Mouse (Mus musculus) myocyte (in vitro differentiated cells): ENCODE results near the gene Prr23a1.

ENCODE experiments used
- MAX ChIP-seq: IDR thresholded peaks from one replicate; pipeline ENCODE4 v1.6.1; 2011; ENCODE audit warnings: low read depth, mild to moderate bottlenecking, control low read depth
- MYOG ChIP-seq, 3 experiments: IDR thresholded peaks; one replicate each; pipeline ENCODE4 v1.6.1; 2011; ENCODE audit warnings: control low read depth in 2 of 3, low read depth in 2 of 3, mild to moderate bottlenecking in 2 of 3; ENCODE audit not compliant: insufficient read length in 2 of 3, control insufficient read depth in 1 of 3, insufficient read depth in 1 of 3
- POLR2A ChIP-seq: IDR thresholded peaks from one replicate; pipeline ENCODE4 v1.6.1; 2011; ENCODE audit warnings: low read depth, mild to moderate bottlenecking, control low read depth, moderate library complexity; ENCODE audit not compliant: insufficient read length
- POLR2AphosphoS2 ChIP-seq: IDR thresholded peaks from one replicate; pipeline ENCODE4 v1.6.1; 2011; ENCODE audit warnings: low read depth, control low read depth; ENCODE audit not compliant: insufficient read length
- SRF ChIP-seq: IDR thresholded peaks from one replicate; pipeline ENCODE4 v1.6.1; 2011; ENCODE audit warnings: low read depth; ENCODE audit not compliant: control insufficient read depth, insufficient read length
- TCF12 ChIP-seq: IDR thresholded peaks from one replicate; pipeline ENCODE4 v1.6.1; 2011; ENCODE audit warnings: mild to moderate bottlenecking, control low read depth; ENCODE audit not compliant: poor library complexity, insufficient read depth, severe bottlenecking
- TCF3 ChIP-seq: IDR thresholded peaks from one replicate; pipeline ENCODE4 v1.6.1; 2011; ENCODE audit warnings: low read depth, control low read depth; ENCODE audit not compliant: insufficient read length
- USF1 ChIP-seq: IDR thresholded peaks from one replicate; pipeline ENCODE4 v1.6.1; 2011; ENCODE audit warnings: low read depth, mild to moderate bottlenecking, control low read depth, moderate library complexity

DNA sequence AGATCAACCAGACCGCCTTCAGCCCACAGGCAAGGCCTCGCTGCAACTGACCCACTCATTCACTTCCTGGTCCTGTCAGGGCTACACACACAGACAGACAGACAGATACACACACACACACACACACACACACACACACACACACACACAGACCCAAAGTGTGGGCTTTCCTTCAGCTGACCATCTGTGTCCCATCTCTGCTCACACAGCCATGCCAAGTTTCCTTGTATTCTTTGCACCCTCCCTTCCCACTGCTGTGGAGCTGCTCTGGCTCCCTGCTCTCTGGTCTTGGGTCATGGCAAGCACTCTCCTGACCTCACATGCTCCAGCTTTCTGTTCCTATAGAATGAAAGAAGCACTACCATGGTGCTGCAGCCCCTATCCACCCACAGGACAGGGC lies 22.8 kb upstream of the Prr23a1 start:
- TF ChIP-seq MYOG (IDR thresholded peaks at IDR 0.05; ENCODE audit: control insufficient read depth in 1 of 3, insufficient read depth in 1 of 3, insufficient read length in 2 of 3, low read depth in 2 of 3) (no peak), TCF12 (no peak), SRF (no peak), POLR2A (no peak), TCF3 (no peak), USF1 (no peak), MAX (no peak), POLR2AphosphoS2 (no peak)
